Mouse (Mus musculus) heart, adult 18-20 months (tissue): ENCODE data around the gene Ckap4. TPM values are rescaled to one million over a fixed set of nuclear protein-coding genes. Genes with fewer than 3 reads are reported as not detected.
"Not testable (repeated sequence)": the region's sequence is repeated elsewhere in the genome, so short reads cannot be mapped to it uniquely, and the experiment has no call there.

ENCODE experiments used
- DNase-seq, 2 experiments: peaks; one replicate each; pipeline ENCODE4 v3.0.0; 2021 to 2022; ENCODE audit warnings: mixed read lengths in 1 of 2
- total RNA-seq, 2 experiments: library from RNA; stranded (reverse); gene quantifications; 2 replicates each; pipeline ENCODE4 v1.2.3; 2021

Ckap4 gene
- total RNA-seq, 2 experiments from 2014 or later = 26.0 to 30.6 TPM

DNA sequence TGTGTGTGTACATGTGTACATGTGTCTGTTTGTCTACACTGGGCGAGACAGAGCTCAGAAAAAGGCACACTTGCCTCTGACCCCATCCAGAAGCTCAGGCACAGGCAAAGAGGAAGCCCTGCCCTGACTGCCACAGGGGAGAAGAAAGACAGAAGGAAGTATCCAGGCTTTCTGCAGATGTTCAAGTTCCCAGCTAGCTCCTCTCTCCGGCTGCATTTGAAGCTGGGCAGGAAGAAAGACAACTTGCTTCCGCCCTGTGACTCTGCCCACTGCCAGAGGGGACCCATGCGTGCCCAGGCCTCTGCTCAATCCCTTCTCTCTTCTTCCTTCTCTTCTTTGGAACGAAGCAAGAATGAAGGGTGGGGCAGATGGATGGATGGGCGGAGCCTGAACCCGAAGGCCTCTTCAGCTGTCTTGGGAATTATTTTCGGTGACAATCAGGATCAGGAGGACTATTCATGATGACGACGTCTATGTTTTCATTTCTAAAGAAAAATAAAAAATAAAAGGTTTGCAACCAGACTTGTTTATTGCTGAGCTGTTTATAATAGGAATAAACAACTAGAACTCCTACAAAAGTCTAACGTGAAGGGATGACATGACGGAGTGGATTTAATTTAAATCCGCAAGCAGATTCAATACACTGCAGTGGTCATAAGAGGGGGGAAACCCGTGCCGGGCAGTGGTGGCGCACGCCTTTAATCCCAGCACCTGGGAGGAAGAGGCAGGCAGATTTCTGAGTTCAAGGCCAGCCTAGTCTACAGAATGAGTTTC, 15.5 kb upstream of the Ckap4 start:
- DNase-seq = peak in 1 of 2 experiments; percentile 57

DNA sequence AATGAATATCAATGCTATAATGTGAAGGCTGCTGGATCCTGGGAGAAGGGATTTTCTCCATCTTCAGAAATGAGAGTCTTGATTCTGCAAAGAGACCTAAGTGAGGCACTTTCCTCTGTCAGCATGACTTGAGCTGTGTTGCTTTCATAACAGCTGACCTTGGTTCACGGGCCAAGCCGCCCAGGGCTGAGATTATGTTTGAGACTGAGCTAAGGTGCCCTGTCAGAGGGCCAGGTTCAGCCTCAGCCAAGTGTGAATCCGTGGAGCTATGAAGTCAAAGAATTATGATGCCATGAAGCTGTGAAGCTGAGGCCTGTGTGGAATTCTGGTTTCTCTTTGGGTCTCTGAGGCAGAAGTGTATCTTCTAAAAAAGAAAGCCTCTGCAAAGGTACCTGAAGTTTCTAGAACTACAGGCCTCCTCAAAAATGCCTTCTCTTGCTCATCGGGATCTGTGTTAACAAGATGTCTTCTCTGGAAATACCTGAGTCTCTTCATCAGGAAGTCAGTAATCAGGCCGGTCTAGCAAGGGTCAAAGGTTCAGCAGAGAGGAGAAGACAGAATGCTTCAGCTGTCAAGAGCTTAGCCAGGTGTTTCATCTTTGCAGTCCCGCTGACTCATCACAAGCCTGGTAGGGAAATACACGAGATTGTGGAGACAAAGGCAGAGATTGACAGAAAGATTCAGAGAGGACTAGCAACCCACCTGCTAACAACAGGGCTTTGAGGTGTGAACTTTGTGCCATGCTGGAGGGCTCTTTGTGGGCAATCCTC, 11.2 kb upstream of the Ckap4 start:
- DNase-seq = peak; percentile 25 to 36

GRCm38 (mm10) chr10:84542802-84543658, 9.2 kb upstream of the Ckap4 start:
- DNase-seq = no peak

DNA sequence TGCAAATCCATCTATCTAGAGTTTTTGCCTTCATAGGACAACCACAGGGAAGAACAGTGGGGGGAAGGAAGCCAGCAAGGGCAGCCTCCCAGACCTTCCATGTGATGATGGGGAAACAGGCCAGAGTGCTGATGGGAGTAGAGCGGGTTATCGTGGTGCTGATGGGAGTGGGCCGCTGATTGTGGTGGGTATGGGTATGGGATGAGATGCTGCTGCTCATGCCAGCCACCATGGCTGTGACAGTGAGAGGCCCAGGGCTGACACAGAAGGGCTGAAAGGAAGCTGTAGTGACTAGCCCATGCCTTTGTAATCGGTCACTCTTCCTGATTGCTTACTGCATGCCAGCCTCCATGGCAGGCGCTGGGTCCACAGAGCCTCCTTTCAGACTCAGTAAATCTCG, 5.8 kb upstream of the Ckap4 start:
- DNase-seq = no peak

GRCm38 (mm10) chr10:84535859-84536258, 2.0 kb upstream of the Ckap4 start:
- DNase-seq = peak in 1 of 2 experiments; percentile 18

DNA sequence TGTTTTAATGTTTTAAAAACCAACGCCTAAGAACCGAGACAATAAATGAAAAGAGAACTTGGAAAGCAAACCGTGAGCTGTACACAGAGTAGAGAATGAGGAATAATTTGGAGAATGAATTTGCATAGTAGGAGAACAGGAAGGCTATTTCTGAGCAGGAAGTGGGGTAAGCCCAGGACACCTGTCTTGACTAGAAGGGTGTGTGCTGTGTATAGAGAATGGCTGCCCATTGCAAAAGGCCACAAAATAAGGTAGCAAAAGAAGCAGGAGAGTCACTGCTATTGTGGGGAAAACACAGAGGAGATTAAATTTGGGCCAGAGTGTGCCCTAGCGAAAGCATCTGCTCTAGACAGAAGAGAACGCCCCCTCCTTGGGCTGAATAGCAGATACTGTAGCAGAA, 1.6 kb upstream of the Ckap4 start:
- no peak for DNase-seq

DNA sequence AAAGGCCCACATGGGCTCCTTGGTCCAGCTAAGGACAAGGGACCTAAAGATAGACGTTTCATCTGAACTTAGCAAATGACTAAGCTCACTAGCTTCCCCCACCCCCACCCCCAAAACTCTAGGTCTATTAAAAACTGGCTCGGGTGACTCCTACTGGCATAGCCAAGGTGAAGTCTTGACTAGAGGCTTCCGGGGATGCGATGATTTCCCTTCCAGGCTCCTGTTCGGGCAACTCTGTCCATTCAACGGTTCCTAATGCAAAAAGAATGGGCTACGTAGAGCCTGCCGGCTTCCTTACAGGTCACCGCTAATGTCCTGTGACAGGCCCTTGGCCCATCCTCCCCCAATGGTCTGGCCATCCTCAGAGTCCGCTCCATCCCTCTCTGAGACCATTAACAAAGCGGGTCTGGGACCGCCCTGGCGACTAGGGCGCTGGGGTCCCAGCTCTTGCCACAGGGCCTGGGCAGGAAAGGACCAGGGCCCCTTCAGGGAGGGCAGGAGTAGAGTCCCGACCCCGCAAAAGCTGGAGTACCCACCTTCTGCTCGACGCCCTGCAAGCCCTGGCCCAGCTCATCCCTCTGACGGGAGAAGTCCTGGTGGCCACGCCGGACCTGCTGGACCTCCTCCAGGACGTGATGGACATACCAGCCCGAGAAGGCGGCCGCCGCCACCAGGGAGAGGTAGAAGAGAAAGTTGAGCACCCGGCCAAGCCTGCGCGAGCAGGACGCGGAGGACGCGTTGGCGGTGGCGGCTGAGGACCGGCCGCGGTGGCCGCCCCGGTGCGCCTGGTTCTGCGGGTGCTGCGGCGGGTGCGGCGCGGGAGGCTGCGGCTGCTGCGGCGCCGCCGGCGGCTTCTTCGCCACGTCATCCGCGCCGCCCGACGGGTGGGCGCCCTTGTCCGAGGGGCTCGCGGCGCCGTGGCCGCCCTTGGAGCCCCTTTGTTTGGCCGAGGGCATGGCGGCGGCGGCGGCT, 665 bp downstream of the Ckap4 start:
- DNase-seq = peak; percentile 59 to 76

DNA sequence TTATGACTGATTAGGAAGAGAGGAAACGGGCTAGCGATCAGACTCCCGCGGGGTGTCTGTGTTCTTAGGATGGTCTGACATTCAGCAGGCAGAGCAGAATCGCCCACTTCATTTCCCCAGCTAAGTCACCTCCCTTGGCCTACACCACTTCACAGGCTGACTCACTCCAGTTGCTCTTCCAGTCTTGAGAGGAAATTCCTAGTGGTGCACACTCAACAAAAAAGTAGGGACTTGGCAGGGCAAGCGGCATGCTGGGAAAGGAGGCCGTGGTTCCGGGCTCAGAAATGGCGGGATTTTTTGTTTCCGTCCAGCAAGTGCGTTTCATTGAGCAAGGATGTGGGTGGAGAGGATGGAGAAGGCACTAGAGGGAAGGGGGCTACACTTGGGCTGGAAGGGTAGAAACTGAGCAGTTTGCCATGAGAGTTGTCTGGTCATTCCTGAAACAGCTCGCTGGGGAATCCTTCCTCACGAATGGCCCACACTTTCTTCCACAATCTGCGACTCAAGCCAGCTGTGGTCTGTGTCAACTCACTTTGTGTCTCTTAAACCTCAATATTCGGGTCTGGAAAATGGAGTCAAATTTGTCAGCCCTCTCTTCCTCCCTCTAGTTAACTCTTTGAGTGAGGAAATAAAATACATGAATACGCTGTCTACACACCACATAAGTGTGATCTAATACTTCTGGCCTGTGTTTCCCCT, 1.5 kb downstream of the Ckap4 start:
- peak; percentile 68 to 81 for DNase-seq

DNA sequence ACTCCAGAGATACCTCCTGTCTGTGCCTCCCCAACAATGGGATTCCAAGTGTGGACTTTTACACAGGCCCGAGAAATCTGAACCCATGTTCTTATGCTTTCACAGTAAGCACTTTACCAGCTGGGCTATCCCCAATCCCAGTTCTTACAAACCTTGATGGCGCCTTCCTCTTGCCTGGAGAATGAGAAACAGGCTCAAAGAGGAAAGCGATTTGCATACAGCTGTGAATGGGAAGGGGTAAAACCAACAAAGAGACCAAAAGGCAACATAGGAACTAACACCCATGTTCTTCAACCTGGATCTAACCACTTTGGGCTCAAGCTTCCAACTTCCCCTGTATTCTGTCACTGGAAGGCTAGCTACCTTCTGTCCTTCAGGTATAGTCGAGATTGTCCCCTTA, 2.3 kb downstream of the Ckap4 start:
- DNase-seq = no peak

- peak in 1 of 2 experiments; percentile 55 for DNase-seq
Observed at GRCm38 (mm10) chr10:84530388-84530787, 3.5 kb downstream of the Ckap4 start.

DNA sequence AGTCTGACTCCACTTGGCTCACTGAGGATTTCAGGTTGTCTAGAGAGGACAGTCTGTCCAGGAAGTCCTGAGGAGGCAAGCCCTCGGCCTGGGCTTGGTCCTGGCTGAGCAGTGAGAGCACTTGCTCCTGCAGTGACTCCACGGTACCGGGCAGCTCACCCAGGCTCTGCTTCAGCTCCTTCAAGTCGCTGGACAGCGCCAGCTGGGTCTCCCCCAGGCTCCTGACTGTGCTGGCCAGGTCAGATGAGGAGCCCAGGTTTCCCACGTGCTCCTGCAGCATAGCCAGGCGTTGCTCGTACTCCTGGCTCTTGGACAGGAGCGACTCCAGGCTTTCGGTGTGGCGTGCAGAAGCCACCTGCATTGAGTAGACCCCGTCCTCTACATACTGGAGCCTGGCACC, 6.2 kb downstream of the Ckap4 start:
- peak in 1 of 2 experiments; percentile 19 for DNase-seq

GRCm38 (mm10) chr10:84527070-84527469, 6.8 kb downstream of the Ckap4 start:
- no peak for DNase-seq

DNA sequence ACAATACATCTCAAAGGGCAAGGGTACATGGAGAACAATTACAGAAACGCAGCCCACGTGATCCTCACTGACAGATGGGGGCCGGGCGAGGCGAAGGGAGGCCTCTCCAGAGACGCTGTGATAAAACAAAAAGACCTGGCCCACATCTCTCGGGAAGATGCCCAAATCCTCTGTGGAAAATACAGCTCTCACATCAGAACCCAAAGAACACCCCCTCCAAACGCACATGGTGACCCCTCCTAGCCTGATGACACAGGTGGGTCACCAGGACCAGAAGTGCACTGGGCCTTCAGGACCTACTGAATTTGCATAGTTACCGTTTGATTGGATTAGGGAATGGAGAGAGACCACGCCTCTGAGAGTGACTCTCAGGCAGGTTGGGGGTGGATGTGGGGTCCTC, 7.4 kb downstream of the Ckap4 start:
- DNase-seq = no peak

GRCm38 (mm10) chr10:84523682-84524081, 10.2 kb downstream of the Ckap4 start:
- DNase-seq = no peak

DNA sequence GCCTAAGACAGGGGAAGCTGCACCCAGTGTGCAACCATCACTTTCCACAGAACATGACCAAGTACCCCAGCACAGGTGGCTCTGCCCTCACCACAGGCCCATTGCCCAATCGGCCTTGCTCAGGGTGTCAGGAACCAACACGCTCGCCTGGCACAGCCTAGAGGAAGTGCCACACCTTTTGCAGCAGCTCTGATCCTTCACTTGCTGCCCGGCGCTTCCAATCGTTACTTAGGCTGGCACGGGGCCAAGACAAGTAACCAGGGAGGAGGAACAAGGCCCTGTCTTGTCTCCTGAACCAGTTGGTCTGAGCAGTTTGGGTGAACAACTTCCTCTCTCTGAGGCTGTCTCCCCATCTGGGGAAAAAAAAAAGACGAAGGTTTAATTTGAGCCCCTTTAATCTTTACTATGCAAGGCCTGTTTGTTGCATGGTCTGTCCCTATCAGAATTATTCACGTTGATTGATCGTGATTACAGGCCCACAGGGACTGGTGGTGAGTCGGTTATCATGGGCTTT, 17.4 kb downstream of the Ckap4 start:
- peak; percentile 44 to 52 for DNase-seq

DNA sequence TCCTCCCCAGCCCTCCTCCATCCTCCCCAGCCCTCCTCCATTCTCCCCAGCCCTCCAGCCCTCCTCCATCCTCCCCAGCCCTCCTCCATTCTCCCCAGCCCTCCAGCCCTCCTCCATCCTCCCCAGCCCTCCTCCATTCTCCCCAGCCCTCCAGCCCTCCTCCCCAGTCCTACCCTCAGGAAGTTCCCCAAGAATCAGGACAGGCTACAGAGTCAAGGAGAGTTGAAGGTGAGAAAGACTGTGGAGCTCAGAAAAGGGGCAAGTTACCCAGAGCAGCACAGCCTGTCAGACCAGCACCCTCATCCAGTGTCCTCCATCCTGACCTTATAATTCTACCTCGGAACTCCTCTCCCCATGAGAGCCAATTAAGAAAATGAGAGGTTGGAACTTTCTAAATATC, 17.9 kb downstream of the Ckap4 start:
- DNase-seq = not testable (repeated sequence)

- peak; percentile 72 to 91 for DNase-seq
Observed at GRCm38 (mm10) chr10:84515512-84515950, 18.3 kb downstream of the Ckap4 start.

DNA sequence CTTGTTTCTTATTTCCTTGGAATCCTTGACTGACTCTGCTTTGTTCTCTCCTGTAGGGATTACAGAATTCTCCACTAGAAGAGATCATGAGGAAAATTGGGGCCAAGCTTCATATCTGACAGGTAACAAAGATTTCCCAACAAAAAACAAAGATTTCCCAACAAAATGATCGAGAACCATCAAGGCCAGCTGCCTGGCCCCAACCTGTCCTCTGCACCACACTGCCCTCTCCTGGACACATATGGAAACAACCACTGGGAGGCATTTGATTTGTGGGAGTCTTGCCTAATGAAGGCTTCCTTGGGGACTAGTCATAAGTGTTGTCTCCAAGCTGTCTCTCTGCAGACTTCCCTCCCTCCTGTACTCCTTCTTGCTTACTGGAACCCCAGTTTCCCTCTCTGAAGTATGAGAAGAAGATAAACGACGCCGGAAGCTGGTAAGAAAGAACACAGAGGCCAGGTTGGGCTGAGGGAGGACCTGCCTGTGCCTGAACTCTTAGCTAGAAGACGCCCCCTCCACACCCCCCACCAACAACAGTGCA, 19.8 kb downstream of the Ckap4 start:
- peak; percentile 61 to 85 for DNase-seq

DNA sequence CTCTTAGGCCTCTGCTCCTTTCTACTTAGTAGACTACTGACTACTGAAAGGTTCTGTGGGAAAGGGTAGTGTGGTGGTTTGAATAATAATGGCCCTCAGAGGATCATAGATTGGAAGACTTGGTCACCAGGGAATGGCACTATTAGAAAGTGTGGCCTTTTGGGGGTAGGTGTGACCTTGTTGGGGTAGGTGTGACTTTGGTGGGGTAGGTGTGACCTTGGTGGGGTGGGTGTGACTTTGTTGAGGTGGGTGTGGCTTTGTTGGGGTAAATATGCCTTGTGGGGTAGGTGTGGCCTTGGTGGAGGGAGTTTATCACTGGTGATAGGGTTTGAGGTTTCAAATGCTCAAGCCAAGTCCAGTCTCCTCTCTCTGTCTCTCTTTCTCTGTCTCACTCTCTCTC, 21.1 kb downstream of the Ckap4 start:
- DNase-seq = no peak

DNA sequence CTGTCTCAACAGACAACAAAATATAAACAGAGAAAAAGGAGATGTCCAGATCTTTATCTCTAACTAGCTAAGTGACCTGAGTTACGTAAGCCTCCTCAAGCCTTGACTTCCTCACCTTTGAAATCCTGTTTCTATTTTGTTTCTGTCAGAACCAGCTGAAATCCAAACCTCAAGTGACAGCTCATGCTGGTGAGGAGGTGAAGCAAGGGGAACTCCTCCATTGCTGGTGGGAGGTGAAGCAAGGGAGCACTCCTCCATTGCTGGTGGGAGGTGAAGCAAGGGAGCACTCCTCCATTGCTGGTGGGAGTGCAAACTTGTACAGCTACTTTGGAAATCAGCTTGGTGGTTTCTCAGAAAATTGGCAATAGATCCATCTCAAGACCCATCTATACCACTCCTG, 25.3 kb downstream of the Ckap4 start:
- no peak for DNase-seq
